Mouse (Mus musculus): Measurements from ENCODE around the gene Pou2f2. TPM values are rescaled to one million over a fixed set of nuclear protein-coding genes. Genes with fewer than 3 reads are reported as not detected.

Gene Pou2f2
- polyA plus RNA-seq, 1 experiment from 2014 or later, result 4.2 TPM

GRCm38 (mm10) chr7:25187662-25188650, 8.4 kb upstream of the Pou2f2 start:
- no peaks in the 10 kb centered on the region for H3K4me1 ChIP-seq (ENCODE audit: control insufficient read depth, insufficient read depth, low read length)
- no peak overlapping the region; the same call in 1 of the 2 replicates for H3K4me2 ChIP-seq (ENCODE audit: low read depth, low read length)
- H3K36me3 ChIP-seq (replicated peaks; ENCODE audit: control insufficient read depth, insufficient read depth, low read depth, low read length), result no peaks in the 10 kb centered on the region
- WGBS, result 26% methylated on average over 21 of the region's 21 CpGs
- H3K9me3 ChIP-seq (replicated peaks; ENCODE audit: control insufficient read depth, low read length), result no peaks in the 10 kb centered on the region
- DNase-seq (ENCODE audit: low spot score), result peak; percentile 92
- no peak overlapping the region for H3K4me3 ChIP-seq (ENCODE audit: low read depth, low read length)
- no peak overlapping the region for H3K27ac ChIP-seq (replicated peaks; ENCODE audit: low read depth, low read length)
- ATAC-seq (replicated peaks; ENCODE audit: insufficient number of reproducible peaks, low FRiP score, low TSS enrichment, low read depth), result peak; percentile 77; the same call in 1 of the 2 replicates
- H3K9ac ChIP-seq (replicated peaks; ENCODE audit: low read length), result no peak overlapping the region
- H3K27me3 ChIP-seq (ENCODE audit: control insufficient read depth, insufficient read depth, low read length), result peaks cover under 1% of the 10 kb centered on the region; the same call in 1 of the 2 replicates

- H3K27me3 ChIP-seq (ENCODE audit: control insufficient read depth, insufficient read depth, low read length), result peaks cover 32% of the 10 kb centered on the region
Measured at GRCm38 (mm10) chr7:25184091-25184490, 4.6 kb upstream of the Pou2f2 start.

GRCm38 (mm10) chr7:25181814-25182213, 2.3 kb upstream of the Pou2f2 start:
- Histone ChIP-seq H3K27me3 (ENCODE audit: control insufficient read depth, insufficient read depth, low read length) (peaks cover 51% of the 10 kb centered on the region), H3K4me2 (ENCODE audit: low read depth, low read length) (peak overlapping the region; percentile 16; the same call in 1 of the 2 replicates), H3K9me3 (replicated peaks; ENCODE audit: control insufficient read depth, low read length) (no peaks in the 10 kb centered on the region), H3K9ac (replicated peaks; ENCODE audit: low read length) (no peak overlapping the region), H3K4me1 (ENCODE audit: control insufficient read depth, insufficient read depth, low read length) (peaks cover 4% of the 10 kb centered on the region), H3K27ac (replicated peaks; ENCODE audit: low read depth, low read length) (no peak overlapping the region), H3K36me3 (replicated peaks; ENCODE audit: control insufficient read depth, insufficient read depth, low read depth, low read length) (no peaks in the 10 kb centered on the region), H3K4me3 (ENCODE audit: low read depth, low read length) (no peak overlapping the region)
- DNase-seq (ENCODE audit: low spot score), result peak; percentile 25
- WGBS, result 4% methylated on average over 21 of the region's 21 CpGs
- no peak for ATAC-seq (replicated peaks; ENCODE audit: insufficient number of reproducible peaks, low FRiP score, low TSS enrichment, low read depth)

More at GRCm38 (mm10) chr7:25184091-25184490, 4.6 kb upstream of the Pou2f2 start:
- WGBS, result 71% methylated on average over 6 of the region's 6 CpGs
- Histone ChIP-seq H3K4me3 (ENCODE audit: low read depth, low read length) (no peak overlapping the region), H3K9me3 (replicated peaks; ENCODE audit: control insufficient read depth, low read length) (no peaks in the 10 kb centered on the region), H3K9ac (replicated peaks; ENCODE audit: low read length) (no peak overlapping the region), H3K27ac (replicated peaks; ENCODE audit: low read depth, low read length) (no peak overlapping the region), H3K4me1 (ENCODE audit: control insufficient read depth, insufficient read depth, low read length) (peaks cover 4% of the 10 kb centered on the region), H3K36me3 (replicated peaks; ENCODE audit: control insufficient read depth, insufficient read depth, low read depth, low read length) (no peaks in the 10 kb centered on the region), H3K4me2 (ENCODE audit: low read depth, low read length) (no peak overlapping the region)
- no peak for DNase-seq (ENCODE audit: low spot score)
- ATAC-seq (replicated peaks; ENCODE audit: insufficient number of reproducible peaks, low FRiP score, low TSS enrichment, low read depth), result no peak

- Histone ChIP-seq H3K27ac (replicated peaks; ENCODE audit: low read depth, low read length) (no peak overlapping the region), H3K4me2 (ENCODE audit: low read depth, low read length) (peak overlapping the region; percentile 16; the same call in 1 of the 2 replicates), H3K4me3 (ENCODE audit: low read depth, low read length) (no peak overlapping the region), H3K4me1 (ENCODE audit: control insufficient read depth, insufficient read depth, low read length) (peaks cover 4% of the 10 kb centered on the region), H3K9ac (replicated peaks; ENCODE audit: low read length) (no peak overlapping the region), H3K27me3 (ENCODE audit: control insufficient read depth, insufficient read depth, low read length) (peaks cover 52% of the 10 kb centered on the region), H3K36me3 (replicated peaks; ENCODE audit: control insufficient read depth, insufficient read depth, low read depth, low read length) (no peaks in the 10 kb centered on the region), H3K9me3 (replicated peaks; ENCODE audit: control insufficient read depth, low read length) (no peaks in the 10 kb centered on the region)
- 0 out of 2 replicates have a peak, but pooled peaks have one; percentile 20 for ATAC-seq (replicated peaks; ENCODE audit: insufficient number of reproducible peaks, low FRiP score, low TSS enrichment, low read depth)
- WGBS, result under 1% methylated on average over 15 of the region's 15 CpGs
- DNase-seq (ENCODE audit: low spot score), result peak; percentile 60
Measured at GRCm38 (mm10) chr7:25181331-25181790, 1.8 kb upstream of the Pou2f2 start.

- H3K27ac ChIP-seq (replicated peaks; ENCODE audit: low read depth, low read length), result no peak overlapping the region
- peaks cover 4% of the 10 kb centered on the region for H3K4me1 ChIP-seq (ENCODE audit: control insufficient read depth, insufficient read depth, low read length)
- WGBS, result 3% methylated on average over 6 of the region's 6 CpGs
Measured at GRCm38 (mm10) chr7:25180512-25180911, 986 bp upstream of the Pou2f2 start.

GRCm38 (mm10) chr7:25178787-25179605, 530 bp downstream of the Pou2f2 start:
- peak overlapping the region; percentile 51 for H3K4me3 ChIP-seq (ENCODE audit: low read depth, low read length)
- DNase-seq (ENCODE audit: low spot score) (peak; percentile 39), ATAC-seq (replicated peaks; ENCODE audit: insufficient number of reproducible peaks, low FRiP score, low TSS enrichment, low read depth) (peak; percentile 69)
- H3K9me3 ChIP-seq (replicated peaks; ENCODE audit: control insufficient read depth, low read length), result no peaks in the 10 kb centered on the region
- peak overlapping the region; percentile 92 for H3K4me2 ChIP-seq (ENCODE audit: low read depth, low read length)
- WGBS, result under 1% methylated on average over 50 of the region's 56 CpGs
- peaks cover 52% of the 10 kb centered on the region for H3K27me3 ChIP-seq (ENCODE audit: control insufficient read depth, insufficient read depth, low read length)
- H3K27ac ChIP-seq (replicated peaks; ENCODE audit: low read depth, low read length), result peak overlapping the region; percentile 31; the same call in 1 of the 2 replicates
- H3K9ac ChIP-seq (replicated peaks; ENCODE audit: low read length), result peak overlapping the region; percentile 43
- no peaks in the 10 kb centered on the region for H3K36me3 ChIP-seq (replicated peaks; ENCODE audit: control insufficient read depth, insufficient read depth, low read depth, low read length)
- H3K4me1 ChIP-seq (ENCODE audit: control insufficient read depth, insufficient read depth, low read length), result peaks cover 4% of the 10 kb centered on the region

More at GRCm38 (mm10) chr7:25180512-25180911, 986 bp upstream of the Pou2f2 start:
- DNase-seq (ENCODE audit: low spot score) (no peak), ATAC-seq (replicated peaks; ENCODE audit: insufficient number of reproducible peaks, low FRiP score, low TSS enrichment, low read depth) (no peak)
- no peak overlapping the region for H3K9ac ChIP-seq (replicated peaks; ENCODE audit: low read length)
- H3K4me2 ChIP-seq (ENCODE audit: low read depth, low read length), result no peak overlapping the region
- peaks cover 52% of the 10 kb centered on the region for H3K27me3 ChIP-seq (ENCODE audit: control insufficient read depth, insufficient read depth, low read length)
- no peak overlapping the region for H3K4me3 ChIP-seq (ENCODE audit: low read depth, low read length)
- H3K9me3 ChIP-seq (replicated peaks; ENCODE audit: control insufficient read depth, low read length), result no peaks in the 10 kb centered on the region
- no peaks in the 10 kb centered on the region for H3K36me3 ChIP-seq (replicated peaks; ENCODE audit: control insufficient read depth, insufficient read depth, low read depth, low read length)

GRCm38 (mm10) chr7:25178317-25178716, 1.2 kb downstream of the Pou2f2 start:
- H3K27ac ChIP-seq (replicated peaks; ENCODE audit: low read depth, low read length), result no peak overlapping the region
- peak overlapping the region; percentile 92 for H3K4me2 ChIP-seq (ENCODE audit: low read depth, low read length)
- peaks cover 52% of the 10 kb centered on the region for H3K27me3 ChIP-seq (ENCODE audit: control insufficient read depth, insufficient read depth, low read length)
- DNase-seq (ENCODE audit: low spot score) (no peak), ATAC-seq (replicated peaks; ENCODE audit: insufficient number of reproducible peaks, low FRiP score, low TSS enrichment, low read depth) (no peak)
- no peaks in the 10 kb centered on the region for H3K36me3 ChIP-seq (replicated peaks; ENCODE audit: control insufficient read depth, insufficient read depth, low read depth, low read length)
- peak overlapping the region; percentile 51 for H3K4me3 ChIP-seq (ENCODE audit: low read depth, low read length)
- peak overlapping the region; percentile 43 for H3K9ac ChIP-seq (replicated peaks; ENCODE audit: low read length)
- peaks cover 6% of the 10 kb centered on the region for H3K4me1 ChIP-seq (ENCODE audit: control insufficient read depth, insufficient read depth, low read length)
- no peaks in the 10 kb centered on the region for H3K9me3 ChIP-seq (replicated peaks; ENCODE audit: control insufficient read depth, low read length)
- WGBS, result 1% methylated on average over 16 of the region's 17 CpGs
